Mouse (Mus musculus): ENCODE measurements around the gene Crispld2.
A peak's percentile ranks its signal among the peaks of the same experiment; 100 is the strongest.

The Crispld2 gene

DNA sequence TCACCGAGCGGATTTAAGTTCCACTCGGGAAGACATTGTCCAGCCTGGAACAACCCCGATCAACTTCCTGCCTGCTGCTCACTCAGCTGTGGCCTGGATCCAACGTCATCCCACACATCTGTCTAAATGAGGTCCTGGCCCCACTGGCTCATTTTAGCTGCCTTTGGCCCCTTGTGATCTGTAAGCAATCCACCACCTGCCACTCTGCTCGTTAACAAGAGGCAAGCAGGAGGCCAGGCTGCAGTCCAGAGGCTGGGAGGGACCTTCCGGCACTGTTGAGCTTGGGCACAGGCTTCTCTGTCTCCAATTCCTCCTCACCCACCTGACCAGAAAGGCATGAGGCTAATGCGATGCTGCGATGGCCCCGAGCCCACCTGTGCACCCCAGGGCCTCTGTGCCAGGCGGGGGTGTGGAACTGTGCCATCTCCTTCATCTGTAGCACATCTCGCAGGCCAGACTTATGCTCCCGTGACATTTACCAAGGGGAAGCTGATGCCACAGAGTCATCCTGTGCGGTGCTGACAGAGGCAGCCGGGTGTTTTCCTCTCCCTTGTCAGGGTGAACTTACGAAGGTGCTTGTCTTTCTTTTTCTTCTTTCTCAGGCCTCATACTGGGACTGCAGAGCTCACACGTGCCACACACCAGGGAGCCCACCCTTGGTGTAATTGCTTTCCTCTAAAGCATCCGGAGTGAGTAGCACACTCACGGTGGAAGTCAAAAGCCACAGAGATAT, 75.9 kb downstream of the Crispld2 start:
- no peak for DNase-seq (ENCODE audit: low spot score in 2 of 2)

DNA sequence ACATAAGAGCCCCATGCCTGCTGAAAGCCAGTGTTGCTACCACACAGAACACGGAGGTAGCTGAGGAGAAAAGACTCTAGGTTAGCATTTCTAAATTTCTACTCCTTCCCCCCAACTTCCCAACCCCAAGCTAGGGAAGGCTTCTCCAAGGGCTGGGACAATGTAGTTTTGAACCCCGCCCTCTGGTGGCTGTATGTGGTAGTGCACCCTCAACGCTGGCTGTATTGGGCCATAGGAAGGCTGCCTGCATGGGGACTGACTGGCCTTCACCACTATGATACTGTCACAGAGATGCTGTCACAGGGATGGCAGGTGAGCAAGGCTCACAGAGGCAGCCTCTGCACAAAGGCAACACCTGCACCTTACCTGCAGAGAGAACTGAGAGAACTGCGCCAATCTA, 79.4 kb downstream of the Crispld2 start:
- DNase-seq (ENCODE audit: low spot score in 2 of 2), result peak; percentile 71 to 80

DNA sequence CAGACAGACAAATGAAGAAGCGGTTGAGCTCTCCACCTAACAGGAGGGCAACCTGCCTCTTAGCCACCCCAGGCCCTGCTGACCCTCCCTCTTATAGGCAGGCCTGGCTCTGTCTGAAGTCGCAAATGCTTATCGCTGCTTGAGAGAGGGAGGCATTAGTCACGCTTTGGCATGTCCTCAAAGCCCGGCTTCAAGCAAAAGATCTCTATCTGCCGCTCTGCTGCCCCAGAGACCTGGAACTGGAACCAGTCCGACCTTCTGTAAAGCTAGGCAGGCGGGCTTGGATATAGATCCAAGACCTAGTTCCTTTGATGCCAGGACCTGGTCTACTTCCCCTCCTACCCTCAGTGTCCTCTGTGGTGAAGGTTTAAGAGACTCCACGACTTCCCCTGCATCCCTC, 80.0 kb downstream of the Crispld2 start:
- DNase-seq (ENCODE audit: low spot score in 2 of 2), result peak; percentile 59 to 78

DNA sequence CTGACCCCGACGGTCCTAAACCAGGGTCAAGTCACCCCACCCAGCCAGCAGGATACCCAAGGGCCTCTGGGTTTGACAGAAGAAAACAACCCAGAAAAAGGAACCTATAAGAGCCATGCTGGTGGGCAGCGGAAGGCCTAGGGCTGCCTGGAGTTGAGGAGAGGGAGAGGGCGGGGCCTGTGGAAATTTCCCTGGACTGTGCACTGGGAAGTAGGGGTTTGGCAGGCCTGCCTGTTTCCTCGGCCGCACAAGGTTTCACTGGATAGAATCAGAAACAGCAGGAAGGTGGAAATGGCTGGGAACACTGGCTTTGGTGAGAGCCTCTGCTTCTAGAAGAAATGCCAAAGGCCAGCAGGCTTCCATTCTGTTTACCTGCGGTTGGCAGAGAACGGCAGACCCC, 80.6 kb downstream of the Crispld2 start:
- peak in 1 of 2 experiments; percentile 29 for DNase-seq (ENCODE audit: low spot score in 2 of 2)

DNA sequence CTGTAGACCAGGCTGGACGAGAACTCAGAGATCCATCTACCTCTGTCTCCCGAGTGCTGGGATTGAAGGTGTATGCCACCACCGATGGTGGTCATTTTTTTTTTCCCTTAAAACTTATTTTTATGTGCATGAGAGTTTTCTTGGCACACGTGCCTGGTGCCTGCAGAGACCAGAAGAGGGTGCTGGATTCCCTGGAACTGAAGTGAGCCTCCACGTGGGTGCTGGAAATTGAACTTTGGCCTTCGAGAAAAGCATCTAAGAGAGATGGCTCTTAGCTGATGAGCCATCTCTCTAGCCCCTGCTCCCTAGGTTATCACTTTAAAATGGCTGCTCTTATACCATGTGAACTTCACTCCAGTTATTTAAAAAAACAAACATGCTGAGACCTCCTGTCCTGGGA, 82.3 kb downstream of the Crispld2 start:
- DNase-seq (ENCODE audit: low spot score in 2 of 2), result no peak

DNA sequence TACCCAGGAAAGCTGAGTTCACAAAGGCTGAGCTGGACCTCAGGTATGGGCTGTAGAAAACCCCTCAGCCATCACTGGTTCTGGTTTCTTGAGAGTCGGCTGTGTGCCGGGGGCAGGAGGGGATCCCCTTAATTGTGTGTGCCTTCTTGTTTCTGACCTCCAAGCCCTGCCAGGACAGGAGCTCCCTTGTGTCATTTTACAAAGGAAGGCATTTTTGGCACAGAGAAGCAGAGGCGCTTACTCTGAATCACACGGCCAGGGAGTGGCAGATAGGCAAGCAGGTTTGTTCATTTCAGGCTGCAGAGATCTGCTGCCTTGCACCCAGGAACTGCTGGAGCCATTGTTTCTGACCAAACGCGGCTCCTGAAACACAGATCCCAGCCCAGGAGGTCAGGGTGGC, 83.1 kb downstream of the Crispld2 start:
- no peak for DNase-seq (ENCODE audit: low spot score in 2 of 2)

DNA sequence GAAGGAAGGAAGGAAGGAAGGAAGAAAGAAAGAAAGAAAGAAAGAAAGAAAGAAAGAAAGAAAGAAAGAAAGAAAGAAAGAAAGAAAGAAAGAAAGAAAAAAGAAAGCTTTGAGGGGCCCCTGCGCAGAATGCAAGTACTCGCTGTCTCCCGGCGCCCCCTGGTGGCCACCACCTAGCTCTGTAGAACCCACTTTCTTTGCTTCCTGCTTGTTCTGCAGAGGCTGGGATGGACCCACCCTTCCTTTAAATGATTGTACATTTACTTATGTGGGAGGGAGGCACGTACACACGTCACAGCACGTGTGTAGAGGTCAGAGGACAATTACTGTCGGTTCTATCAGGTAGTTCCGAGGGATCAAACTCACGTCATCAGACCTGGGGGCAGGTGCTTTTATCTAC, 85.8 kb downstream of the Crispld2 start:
- peak in 1 of 2 experiments; percentile 60 for DNase-seq (ENCODE audit: low spot score in 2 of 2)

DNA sequence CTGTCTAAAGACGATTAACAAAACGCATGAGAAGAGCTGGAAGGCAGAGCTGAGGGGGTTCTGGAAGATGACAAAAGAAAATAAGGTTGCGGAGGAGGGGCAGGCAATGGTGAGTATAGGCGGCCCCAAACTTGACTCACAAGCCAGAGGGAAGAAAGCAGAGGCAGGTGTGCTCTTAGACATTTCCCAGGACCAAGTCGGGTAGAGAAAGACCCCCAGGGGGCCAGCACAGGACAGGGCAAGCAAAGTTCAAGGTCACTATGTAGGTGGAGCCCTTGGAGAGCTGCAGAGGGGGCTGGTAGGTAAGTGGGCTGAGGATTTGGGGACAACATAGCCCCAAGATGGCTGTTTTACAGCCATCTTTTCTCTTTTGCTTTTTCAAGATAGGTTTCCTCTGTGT, 87.1 kb downstream of the Crispld2 start:
- DNase-seq (ENCODE audit: low spot score in 2 of 2), result no peak

DNA sequence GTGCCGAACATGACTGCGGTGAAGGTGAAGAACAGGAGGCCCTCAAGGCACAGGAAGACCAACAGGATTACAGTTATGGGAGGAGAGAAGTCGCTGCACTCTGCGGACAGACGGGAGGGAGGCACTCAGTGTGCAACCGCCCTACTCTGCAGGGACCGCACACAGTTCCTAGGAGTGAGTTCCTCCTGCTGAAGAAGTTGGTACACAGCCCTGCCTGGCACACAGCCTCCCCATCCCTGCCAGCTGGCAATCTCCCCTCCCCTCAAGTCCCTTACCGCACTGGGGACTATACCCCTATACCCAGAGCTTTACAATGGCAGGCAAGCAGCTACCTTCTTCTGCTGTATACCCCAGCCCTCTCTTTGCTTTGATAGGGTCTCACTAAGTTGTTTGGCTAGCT, 91.0 kb downstream of the Crispld2 start:
- DNase-seq (ENCODE audit: low spot score in 2 of 2), result no peak

DNA sequence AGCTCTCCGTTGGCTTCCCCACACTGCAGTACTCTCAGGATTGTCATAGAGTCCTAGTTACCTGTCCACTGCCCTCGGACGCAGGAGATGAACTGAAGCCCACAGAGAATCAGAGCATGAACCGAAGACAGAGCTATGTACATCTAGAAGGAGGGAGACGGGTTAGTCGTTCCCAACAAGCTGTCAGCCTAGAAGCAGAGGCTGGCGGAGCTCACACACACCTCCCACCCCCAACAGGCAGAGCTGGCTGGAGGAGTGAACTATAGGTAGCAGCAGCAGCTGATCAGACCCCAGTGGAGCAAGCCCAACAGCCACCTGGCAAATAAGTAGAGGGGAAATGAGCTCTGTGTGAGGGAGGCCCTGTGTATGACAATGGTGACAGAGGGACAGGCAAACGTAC, 92.5 kb downstream of the Crispld2 start:
- no peak for DNase-seq (ENCODE audit: low spot score in 2 of 2)

DNA sequence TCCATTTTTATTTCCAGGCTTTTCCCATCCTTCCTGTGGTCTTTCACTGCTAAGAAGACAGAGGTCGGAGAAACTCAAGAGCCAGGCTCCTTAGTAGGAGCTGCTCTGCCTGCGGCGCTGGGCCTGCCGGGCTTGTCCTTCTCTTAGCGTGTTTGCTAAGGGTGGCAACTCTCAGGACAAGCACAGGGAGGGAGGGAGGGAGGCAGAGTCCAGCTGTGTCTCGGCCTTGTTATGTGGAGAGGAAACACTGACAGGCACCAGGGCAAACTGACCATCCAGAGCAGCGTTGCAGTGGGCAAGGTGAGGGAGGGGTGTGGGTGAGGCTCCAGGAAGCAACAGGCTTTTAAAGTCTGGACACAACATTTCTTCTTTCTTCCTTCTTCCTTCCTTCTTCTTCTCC, 97.3 kb downstream of the Crispld2 start:
- DNase-seq (ENCODE audit: low spot score in 2 of 2), result no peak

DNA sequence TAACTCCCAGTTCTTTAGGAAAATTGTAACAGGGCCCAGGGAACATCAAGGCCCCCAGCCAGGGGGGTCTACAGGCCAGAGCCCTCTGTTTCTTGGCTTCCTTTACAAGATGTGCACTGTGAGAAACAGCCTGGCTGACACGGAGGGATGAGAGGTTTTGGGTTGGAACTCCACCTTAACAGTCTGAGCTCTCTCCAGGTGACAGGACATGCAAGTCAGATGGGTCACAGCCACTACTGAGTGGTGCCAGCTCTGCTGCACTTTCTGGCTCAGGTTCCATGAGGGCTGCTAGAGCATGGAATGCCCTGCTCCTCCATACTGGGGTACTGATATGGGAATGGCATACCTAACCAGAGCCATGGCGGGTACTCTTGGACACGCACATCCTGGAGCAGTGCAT, 98.8 kb downstream of the Crispld2 start:
- DNase-seq (ENCODE audit: low spot score in 2 of 2), result no peak

DNA sequence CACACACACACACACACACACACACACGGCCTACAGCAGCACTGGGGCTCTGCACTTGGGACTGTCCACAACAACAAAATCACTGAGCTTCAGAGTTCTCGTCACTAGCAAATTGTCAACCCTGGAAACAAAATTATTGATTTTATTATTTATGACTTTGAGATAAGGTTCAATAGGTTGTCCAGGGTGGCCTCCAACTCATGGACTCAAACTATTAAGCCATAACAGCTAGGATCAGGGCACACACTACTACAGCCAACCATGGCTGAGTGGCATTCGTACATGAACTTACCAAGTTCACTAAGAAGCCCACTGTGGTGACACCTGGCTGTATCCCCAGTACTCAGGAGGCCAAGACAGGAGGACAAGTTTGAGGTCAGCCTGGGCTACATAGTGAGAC, 100.9 kb downstream of the Crispld2 start:
- DNase-seq (ENCODE audit: low spot score in 2 of 2), result no peak

DNA sequence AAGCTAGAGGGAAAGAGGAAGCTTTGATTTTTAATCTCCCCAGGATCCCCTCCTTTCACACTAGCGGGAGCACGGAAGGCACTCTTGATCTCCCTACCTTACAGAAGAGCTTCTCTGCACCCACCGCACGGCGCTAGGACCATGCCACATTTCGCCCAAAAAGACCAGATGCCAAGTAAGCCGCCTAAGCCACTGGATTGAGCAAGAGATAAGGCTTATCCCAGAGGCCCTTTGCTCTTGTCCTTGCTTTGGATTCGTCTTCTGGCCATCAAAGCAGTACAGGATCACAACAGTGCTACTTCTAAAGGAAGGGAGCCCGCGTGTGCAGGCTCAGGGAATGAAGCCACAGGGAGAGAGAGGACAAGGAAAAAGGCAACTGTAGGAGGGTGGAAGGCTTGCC, 102.6 kb downstream of the Crispld2 start:
- DNase-seq (ENCODE audit: low spot score in 2 of 2), result no peak

DNA sequence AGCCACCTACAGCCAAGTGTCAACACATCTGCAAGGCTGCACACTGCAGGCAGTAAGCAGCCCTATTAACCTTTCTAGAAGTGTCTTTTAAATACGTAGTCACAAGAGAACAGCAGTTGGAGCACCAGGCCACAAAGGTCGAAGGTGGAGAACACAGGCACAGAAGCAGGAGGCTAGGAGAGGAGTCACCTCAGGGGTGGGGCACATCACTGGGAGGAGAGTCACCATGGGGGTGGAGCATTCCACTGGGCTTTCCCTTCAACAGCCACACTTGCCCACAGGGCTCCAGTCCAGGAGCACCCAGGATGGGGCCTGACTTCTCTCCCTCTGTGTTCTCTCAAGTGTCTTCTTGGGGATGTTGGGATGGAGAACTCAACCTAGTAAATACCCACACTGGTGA, 104.2 kb downstream of the Crispld2 start:
- no peak for DNase-seq (ENCODE audit: low spot score in 2 of 2)

DNA sequence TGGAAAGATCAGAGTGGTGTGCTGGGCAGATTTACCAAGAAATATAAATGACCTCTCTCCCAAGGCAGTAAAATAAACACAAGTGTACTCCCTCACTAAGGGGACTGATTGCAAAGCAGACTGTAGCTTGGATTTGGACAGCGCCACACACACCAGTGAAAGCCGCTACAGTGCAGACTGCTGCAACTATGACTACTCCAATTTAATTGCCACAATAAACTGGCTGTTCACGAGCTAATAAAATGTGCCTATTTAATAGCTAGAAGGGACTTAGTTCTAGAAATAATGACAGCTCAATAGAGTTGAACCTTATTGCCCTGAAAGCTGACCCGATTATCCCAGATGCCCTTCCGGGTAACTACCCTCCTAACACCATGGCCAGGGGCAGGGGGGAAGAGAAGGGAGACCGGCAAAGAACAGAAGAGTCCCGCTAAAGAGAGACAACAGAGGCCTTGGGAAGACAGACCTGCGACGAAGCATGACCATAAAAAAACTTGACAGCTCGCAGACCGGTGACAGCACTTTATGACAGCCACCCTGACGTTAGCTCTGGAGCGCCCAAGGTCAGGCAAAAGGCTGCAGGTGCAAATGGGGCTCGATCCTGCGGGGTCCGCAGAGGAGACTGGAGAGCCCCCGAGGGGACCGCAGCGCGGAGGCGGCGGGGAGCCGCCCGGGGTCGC, 108.3 kb downstream of the Crispld2 start:
- DNase-seq (ENCODE audit: low spot score in 2 of 2), result no peak

DNA sequence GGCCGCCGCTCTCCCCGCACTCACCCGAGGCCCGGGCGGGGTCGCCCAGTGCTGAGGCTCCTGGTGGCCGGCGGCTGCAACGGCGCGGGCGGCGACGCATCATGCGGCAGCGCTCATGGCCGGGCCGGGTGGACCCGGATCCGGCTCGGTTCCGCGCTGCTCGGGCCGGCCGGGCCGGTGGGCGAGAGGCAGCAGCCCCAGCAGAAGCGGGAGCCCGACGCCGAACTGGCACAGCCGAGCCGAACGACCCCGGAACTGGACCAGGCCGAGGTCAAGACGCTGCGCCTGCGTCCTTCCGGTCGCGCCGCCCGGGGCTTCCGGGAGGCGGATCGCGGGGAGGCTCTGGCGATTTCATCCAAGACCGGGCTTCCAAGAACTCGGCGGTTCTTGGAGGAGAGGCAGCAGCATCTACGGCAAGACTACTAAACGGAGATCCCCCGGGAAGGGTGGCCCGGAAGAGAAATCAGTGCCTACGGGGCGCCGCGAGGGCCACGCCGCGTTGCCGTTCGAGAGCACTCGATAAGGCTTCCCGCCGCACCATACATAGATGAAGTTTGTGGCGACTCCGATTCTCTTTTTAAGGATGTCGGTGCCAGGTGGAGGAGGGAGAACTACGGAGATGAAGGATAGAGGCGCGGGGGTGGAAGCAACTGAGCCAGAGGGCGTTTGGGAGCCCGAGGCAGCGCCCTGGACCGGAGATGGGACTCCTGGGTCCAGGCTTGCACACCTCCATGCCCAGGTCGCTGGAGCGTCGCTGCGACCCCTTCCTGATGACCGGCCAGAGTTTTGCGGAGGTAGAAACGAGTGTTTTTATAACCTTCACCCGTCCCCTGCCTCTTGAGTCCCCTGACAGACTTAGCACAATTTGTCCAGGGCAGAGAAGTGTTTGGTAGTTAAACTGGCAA, 109.1 kb downstream of the Crispld2 start, which contains the start of gene Zdhhc7:
Gene Zdhhc7, minus strand, starts transcription at position 415 of the 905 bp plus-strand sequence.
- DNase-seq (ENCODE audit: low spot score in 2 of 2), result peak; percentile 72 to 84
